Mouse (Mus musculus) midbrain, embryonic 16.5 days (tissue): ENCODE results near the gene Fam118a. TPM values are rescaled to one million over a fixed set of nuclear protein-coding genes. Genes with fewer than 3 reads are reported as not detected.

ENCODE experiments used
- ATAC-seq: fragments of 200-750 bp; cut with Nextera tagmentation; 2 replicates; pipeline ENCODE4 v1.8.0; 2017; ENCODE audit warnings: moderate TSS enrichment
- H3K27ac ChIP-seq: fragments of 300-500 bp; sonication (generic); 2 replicates; pipeline ENCODE4 v1.5.1; 2014; ENCODE audit warnings: mild to moderate bottlenecking, low read length, mixed read lengths
- H3K27me3 ChIP-seq: fragments of 300-500 bp; sonication (generic); 2 replicates; pipeline ENCODE4 v1.6.1; 2014; ENCODE audit warnings: low read depth, low read length, mixed read lengths; ENCODE audit not compliant: control insufficient read depth, insufficient read depth
- H3K36me3 ChIP-seq: fragments of 300-500 bp; sonication (generic); 2 replicates; pipeline ENCODE4 v1.6.1; 2014; ENCODE audit warnings: mild to moderate bottlenecking, low read length, moderate library complexity, mixed read lengths; ENCODE audit not compliant: control insufficient read depth, insufficient read depth
- H3K4me1 ChIP-seq: fragments of 300-500 bp; sonication (generic); 2 replicates; pipeline ENCODE4 v1.6.1; 2014; ENCODE audit warnings: mild to moderate bottlenecking, low read length, mixed read lengths; ENCODE audit not compliant: control insufficient read depth, insufficient read depth
- H3K4me2 ChIP-seq: fragments of 300-500 bp; sonication (generic); 2 replicates; pipeline ENCODE4 v1.6.1; 2014; ENCODE audit warnings: mild to moderate bottlenecking, low read length, mixed read lengths
- H3K4me3 ChIP-seq: fragments of 300-500 bp; sonication (generic); 2 replicates; pipeline ENCODE4 v1.5.1; 2014; ENCODE audit warnings: low read depth, mild to moderate bottlenecking, low read length, moderate library complexity, mixed read lengths
- H3K9ac ChIP-seq: fragments of 300-500 bp; sonication (generic); 2 replicates; pipeline ENCODE4 v1.6.1; 2014; ENCODE audit warnings: low read depth, low read length, mixed read lengths
- H3K9me3 ChIP-seq: fragments of 300-500 bp; sonication (generic); replicated peaks from 2 replicates; pipeline ENCODE4 v1.6.1; 2014; ENCODE audit warnings: mild to moderate bottlenecking, low read length, mixed read lengths; ENCODE audit not compliant: control insufficient read depth, poor library complexity, severe bottlenecking
- WGBS: fragments of 180-500 bp; shearing (Covaris S2); extraction: QIAGEN DNeasy Blood & Tissue Kit; methylation state at CpG from one replicate; pipeline ENCODE4 v1.1.7; 2014; 5-methylcytosine and 5-hydroxymethylcytosine counted together
- polyA plus RNA-seq: library from polyadenylated mRNA; unstranded; fragments of >200 nt; fragmentation: Nextera tagmentation; extraction: Ambion mirVana; gene quantifications from 2 replicates; pipeline ENCODE4 v1.2.1, GENCODE M21; 2015

The Fam118a gene
- polyA plus RNA-seq, 1 experiment from 2014 or later: 34.7 TPM

DNA sequence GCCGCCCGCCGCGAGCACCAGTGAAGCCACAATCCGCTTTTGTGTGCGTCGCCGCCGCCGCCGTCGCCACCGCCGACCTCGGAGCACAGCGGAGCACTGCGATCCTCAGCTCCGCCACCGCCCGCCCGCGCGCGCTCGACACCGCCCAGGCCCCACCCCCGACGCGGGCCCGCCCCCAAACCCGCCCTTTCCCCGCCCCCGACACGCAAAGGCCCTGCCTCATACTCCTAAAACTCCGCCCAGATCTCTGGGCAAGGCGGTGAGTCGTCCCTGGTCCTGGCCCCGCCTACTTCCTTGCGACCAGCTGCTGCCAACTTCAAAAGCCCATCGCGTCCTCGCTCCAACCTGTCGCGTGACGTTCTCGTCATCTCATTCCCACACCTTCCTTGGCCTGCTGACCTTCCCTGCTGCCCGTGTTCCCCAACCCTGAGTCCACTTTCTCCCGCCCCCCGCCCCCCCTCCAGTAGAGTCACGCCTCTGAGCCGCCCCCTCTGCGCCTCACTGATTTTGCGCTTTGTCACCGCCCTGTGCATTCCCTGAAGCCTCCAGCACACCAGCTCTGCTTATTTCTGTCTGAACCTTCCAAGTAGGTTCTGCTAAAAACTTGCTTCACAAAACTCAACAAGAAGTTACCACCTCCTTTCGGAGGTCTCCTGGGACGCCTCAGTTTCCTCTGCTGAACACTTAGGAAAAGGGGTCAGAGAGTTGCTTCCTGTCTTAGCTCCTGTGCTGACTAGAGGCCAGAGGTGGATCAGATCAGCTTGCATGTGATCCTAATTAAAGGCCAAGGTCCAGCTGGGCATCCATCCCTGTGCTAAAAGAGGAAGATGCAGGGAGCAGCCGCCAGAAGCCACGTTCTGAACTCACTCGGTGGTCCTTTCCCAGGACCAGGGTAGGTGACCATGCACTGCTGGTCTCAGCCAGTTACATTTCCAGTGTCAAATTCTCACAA, 40.6 kb upstream of the Fam118a start, which contains the start of gene 5031439G07Rik:
5031439G07Rik (minus strand) TSS at position 678 of the 952 bp plus-strand sequence.
- Histone ChIP-seq H3K9ac (peak within 1 kb of the TSS; percentile 93), H3K27ac (peak within 1 kb of the TSS; percentile 79), H3K9me3 (no peaks in the 10 kb centered on the region), H3K27me3 (no peaks in the 10 kb centered on the region), H3K36me3 (no peaks in the 10 kb centered on the region), H3K4me3 (peak within 1 kb of the TSS; percentile 84), H3K4me1 (peaks cover 23% of the 10 kb centered on the region), H3K4me2 (peak within 1 kb of the TSS; percentile 78)
- 1% methylated on average over 54 of the region's 59 CpGs for WGBS
- ATAC-seq: peak; percentile 86

DNA sequence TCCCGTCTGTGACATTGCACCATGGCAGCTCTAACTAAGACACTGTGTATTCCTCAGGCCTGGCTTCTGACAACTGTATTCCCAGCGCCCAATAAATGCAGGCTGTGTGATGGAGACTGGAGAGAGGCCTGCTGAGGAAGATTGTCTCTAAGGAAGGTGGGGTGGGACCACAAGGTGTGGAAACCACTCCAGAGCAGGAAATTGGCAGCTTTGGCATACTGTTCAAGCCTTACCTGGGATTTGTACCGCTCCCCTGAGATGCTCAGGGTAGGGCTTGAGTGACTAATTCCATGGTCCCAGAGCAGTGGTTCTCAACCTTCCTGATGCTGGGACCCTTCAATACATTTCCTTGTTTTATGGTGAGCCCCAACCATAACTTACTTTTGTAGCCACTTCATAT, 39.6 kb upstream of the Fam118a start:
- no peak overlapping the region for H3K4me2 ChIP-seq
- H3K9ac ChIP-seq: no peak overlapping the region
- H3K9me3 ChIP-seq: no peaks in the 10 kb centered on the region
- peaks cover 21% of the 10 kb centered on the region for H3K4me1 ChIP-seq
- no peak overlapping the region for H3K4me3 ChIP-seq
- ATAC-seq: no peak
- H3K27me3 ChIP-seq: no peaks in the 10 kb centered on the region
- no peaks in the 10 kb centered on the region for H3K36me3 ChIP-seq
- no peak overlapping the region for H3K27ac ChIP-seq
- WGBS: 64% methylated on average over 3 of the region's 3 CpGs

DNA sequence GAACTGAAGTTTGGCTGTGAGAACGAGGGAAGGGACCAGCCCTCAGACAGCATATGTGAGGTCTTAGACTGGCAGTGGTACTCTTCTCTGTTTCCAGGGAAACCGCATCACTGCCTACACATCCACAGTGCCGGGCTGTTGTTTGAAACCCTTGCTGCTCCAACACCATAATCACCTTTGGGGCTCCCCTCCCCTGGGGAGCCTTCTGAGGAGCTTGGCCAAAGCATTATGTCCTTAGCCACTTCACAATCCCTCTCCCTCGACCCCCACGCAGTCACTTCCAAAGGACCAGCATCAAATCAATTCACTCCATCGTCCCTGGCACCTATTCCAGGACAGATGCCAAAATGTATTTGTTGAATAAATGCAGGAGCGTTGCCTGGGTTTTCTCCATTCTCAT, 39.0 kb upstream of the Fam118a start:
- ATAC-seq: no peak

DNA sequence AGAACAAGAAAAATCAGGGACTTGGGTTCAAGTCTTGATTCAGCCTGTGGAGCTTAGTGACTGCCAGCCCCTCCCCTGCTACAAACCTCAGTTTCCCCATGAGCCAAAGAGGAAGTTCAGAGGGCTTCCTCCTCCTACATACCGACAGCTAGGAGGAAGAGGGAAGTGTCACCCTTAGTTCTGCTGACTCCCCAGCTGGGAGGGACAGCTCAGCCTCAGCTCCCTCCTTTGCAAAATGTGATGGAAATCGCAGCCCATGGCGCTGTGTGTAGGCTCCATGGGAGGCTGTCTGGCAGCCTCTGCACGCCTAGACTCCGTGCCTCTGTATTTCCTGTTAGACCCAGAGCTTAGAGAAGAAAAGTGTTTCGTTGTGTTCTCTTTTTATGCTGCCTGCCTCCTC, 34.2 kb upstream of the Fam118a start:
- H3K4me3 ChIP-seq: no peak overlapping the region

More for the DNA sequence above, 39.0 kb upstream of the Fam118a start:
- H3K27ac ChIP-seq: no peak overlapping the region
- no peaks in the 10 kb centered on the region for H3K9me3 ChIP-seq
- H3K36me3 ChIP-seq: no peaks in the 10 kb centered on the region
- H3K4me2 ChIP-seq: no peak overlapping the region
- WGBS: 26% methylated on average over 7 of the region's 7 CpGs
- H3K4me3 ChIP-seq: no peak overlapping the region
- H3K27me3 ChIP-seq: no peaks in the 10 kb centered on the region
- H3K4me1 ChIP-seq: peaks cover 21% of the 10 kb centered on the region
- no peak overlapping the region for H3K9ac ChIP-seq

DNA sequence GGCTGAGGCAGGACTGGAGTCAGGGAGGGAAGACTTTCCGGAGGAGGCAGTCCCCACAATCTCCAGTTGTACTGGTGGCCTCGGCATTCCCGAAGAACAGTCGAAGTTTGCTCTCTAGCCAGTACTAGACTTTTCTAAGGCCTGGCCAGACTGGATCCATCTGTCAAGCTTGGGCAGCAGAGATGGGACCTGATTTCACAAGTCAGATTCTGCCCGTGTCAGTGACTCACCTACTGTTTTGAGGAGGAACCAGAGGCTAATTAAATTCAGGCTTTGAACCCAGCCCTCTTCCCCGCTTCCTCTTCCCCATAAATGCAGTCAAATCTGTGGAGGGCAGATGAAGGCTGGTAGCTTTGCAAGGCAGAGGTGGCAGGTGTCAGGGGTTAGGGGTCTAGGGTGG, 33.7 kb upstream of the Fam118a start:
- ATAC-seq: no peak
- Histone ChIP-seq H3K9me3 (no peaks in the 10 kb centered on the region), H3K9ac (no peak overlapping the region), H3K4me2 (no peak overlapping the region), H3K36me3 (no peaks in the 10 kb centered on the region), H3K4me1 (no peaks in the 10 kb centered on the region), H3K4me3 (no peak overlapping the region), H3K27me3 (no peaks in the 10 kb centered on the region), H3K27ac (no peak overlapping the region)
- whole genome bisulfite sequencing: 61% methylated on average over 6 of the region's 6 CpGs

More for the DNA sequence above, 34.2 kb upstream of the Fam118a start:
- no peak overlapping the region for H3K27ac ChIP-seq
- no peak for ATAC-seq
- no peak overlapping the region for H3K4me2 ChIP-seq
- WGBS: 33% methylated on average over 6 of the region's 6 CpGs
- no peaks in the 10 kb centered on the region for H3K27me3 ChIP-seq
- H3K36me3 ChIP-seq: no peaks in the 10 kb centered on the region
- H3K9ac ChIP-seq: no peak overlapping the region
- H3K9me3 ChIP-seq: no peaks in the 10 kb centered on the region
- no peaks in the 10 kb centered on the region for H3K4me1 ChIP-seq

DNA sequence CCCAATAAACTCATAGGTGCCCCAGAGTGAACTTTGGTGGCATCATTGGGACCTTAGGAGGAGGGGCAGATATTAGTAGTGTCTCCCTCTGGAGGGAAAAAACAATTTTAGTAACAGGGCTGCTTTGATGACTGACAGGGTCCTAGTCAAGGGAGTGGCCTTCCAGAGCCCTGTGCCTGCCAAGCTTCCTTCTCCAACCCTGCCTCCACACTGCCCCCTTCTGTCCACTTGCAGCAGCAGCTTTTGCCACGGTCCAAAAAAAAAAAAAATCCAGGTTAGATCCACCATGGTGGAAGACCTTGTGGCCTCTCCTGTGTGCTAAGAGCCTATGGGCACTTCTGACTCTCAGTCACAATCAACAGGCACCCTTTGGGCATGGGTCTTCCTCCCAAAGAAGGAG, 32.8 kb upstream of the Fam118a start:
- Histone ChIP-seq H3K9ac (no peak overlapping the region), H3K4me2 (no peak overlapping the region), H3K4me3 (no peak overlapping the region), H3K27me3 (no peaks in the 10 kb centered on the region), H3K36me3 (no peaks in the 10 kb centered on the region), H3K9me3 (no peaks in the 10 kb centered on the region), H3K4me1 (no peaks in the 10 kb centered on the region), H3K27ac (no peak overlapping the region)
- no peak for ATAC-seq
- WGBS: 22% methylated on average over 1 of the region's 1 CpGs

DNA sequence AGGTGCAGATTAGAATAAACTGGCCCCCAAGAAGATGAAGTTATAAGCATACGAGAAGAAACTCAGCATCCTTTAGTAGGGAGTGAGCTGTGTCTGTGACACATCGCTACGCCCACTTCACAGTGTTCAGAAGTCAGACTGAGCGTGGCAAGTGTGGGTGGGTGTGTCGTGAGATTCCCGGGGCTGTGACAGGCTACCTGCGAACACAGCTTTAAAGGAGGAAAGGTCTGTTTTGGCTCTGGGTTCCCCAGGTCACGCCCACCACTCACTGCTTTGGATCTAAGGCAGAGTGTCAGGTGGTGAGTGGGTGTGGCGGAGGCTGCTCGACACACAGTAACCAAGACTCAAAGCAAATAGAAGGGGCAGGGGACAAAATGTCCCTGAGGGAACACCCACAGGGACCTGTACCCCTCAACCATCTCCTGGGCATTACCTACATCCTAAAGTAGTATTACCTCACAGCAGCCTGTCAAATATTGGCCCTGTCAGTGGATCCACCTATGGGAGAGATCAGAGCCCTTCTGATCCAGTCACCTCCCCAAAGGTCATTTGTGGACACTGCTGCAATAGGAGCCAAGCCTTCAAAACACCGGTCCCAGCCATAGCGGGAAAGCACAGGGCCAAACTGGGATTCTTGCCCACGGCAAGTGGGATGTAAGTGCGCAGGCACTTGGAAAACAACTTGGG, 30.8 kb upstream of the Fam118a start:
- WGBS: 81% methylated on average over 14 of the region's 14 CpGs
- H3K4me3 ChIP-seq: no peak overlapping the region
- no peak overlapping the region for H3K27ac ChIP-seq
- no peak for ATAC-seq
- no peak overlapping the region for H3K4me2 ChIP-seq
- no peaks in the 10 kb centered on the region for H3K27me3 ChIP-seq
- no peak overlapping the region for H3K9ac ChIP-seq
- no peaks in the 10 kb centered on the region for H3K36me3 ChIP-seq
- H3K9me3 ChIP-seq: no peaks in the 10 kb centered on the region
- no peaks in the 10 kb centered on the region for H3K4me1 ChIP-seq

DNA sequence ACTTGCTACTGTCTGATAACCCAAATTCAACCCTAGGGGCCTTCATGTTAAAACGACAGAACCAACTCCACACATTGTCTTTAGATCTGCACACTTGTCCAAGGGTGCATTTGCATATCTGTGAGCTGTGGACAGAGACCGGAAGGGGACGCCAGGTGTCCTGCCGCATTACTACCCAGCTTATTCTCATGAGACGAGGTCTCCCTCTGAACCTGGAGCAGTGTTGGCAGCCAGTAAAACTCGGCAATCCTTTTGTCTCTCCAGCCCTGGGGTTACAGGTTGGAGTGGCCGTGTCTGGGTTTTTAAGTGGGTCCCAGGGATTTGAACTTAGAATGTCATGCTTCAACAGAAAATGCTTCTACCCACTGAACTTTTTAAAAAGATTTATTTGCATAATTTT, 28.8 kb upstream of the Fam118a start:
- Histone ChIP-seq H3K27me3 (no peaks in the 10 kb centered on the region), H3K4me2 (no peak overlapping the region), H3K27ac (no peak overlapping the region), H3K4me3 (no peak overlapping the region), H3K36me3 (no peaks in the 10 kb centered on the region), H3K9me3 (no peaks in the 10 kb centered on the region), H3K9ac (no peak overlapping the region), H3K4me1 (no peaks in the 10 kb centered on the region)
- no peak for ATAC-seq
- 55% methylated on average over 7 of the region's 7 CpGs for WGBS
